Mouse (Mus musculus) lung, embryonic 14.5 days (tissue): ENCODE data around the gene Nek9. TPM values are rescaled to one million over a fixed set of nuclear protein-coding genes. Genes with fewer than 3 reads are reported as not detected.

Experiments
- ATAC-seq: fragments of 200-750 bp; cut with Nextera tagmentation; 2 replicates; pipeline ENCODE4 v1.8.0; 2017; ENCODE audit warnings: mild to moderate bottlenecking, moderate TSS enrichment, moderate library complexity; ENCODE audit not compliant: insufficient read depth
- DNase-seq: peaks from one replicate; pipeline ENCODE4 v3.0.0-alpha.2; 2015
- H3K27ac ChIP-seq: fragments of 300-500 bp; sonication (generic); 2 replicates; pipeline ENCODE4 v1.5.1; 2014; ENCODE audit warnings: low read depth, mild to moderate bottlenecking, moderate library complexity
- H3K27me3 ChIP-seq: fragments of 300-500 bp; sonication (generic); 2 replicates; pipeline ENCODE4 v1.6.1; 2014; ENCODE audit warnings: low read length, control low read depth; ENCODE audit not compliant: insufficient read depth
- H3K36me3 ChIP-seq: fragments of 300-500 bp; sonication (generic); 2 replicates; pipeline ENCODE4 v1.6.1; 2014; ENCODE audit warnings: control low read depth; ENCODE audit not compliant: insufficient read depth
- H3K4me1 ChIP-seq: fragments of 300-500 bp; sonication (generic); 2 replicates; pipeline ENCODE4 v1.6.1; 2014; ENCODE audit warnings: antibody characterized with exemption, control low read depth; ENCODE audit not compliant: insufficient read depth
- H3K4me2 ChIP-seq: fragments of 300-500 bp; sonication (generic); 2 replicates; pipeline ENCODE4 v1.6.1; 2014; ENCODE audit warnings: mild to moderate bottlenecking
- H3K4me3 ChIP-seq: fragments of 300-500 bp; sonication (generic); 2 replicates; pipeline ENCODE4 v1.5.1; 2014; ENCODE audit warnings: low read depth, low read length
- H3K9ac ChIP-seq: fragments of 300-500 bp; sonication (generic); 2 replicates; pipeline ENCODE4 v1.6.1; 2014
- H3K9me3 ChIP-seq: fragments of 300-500 bp; sonication (generic); 2 replicates; pipeline ENCODE4 v1.6.1; 2016; ENCODE audit warnings: low read depth, low read length, control low read depth
- CTCF ChIP-seq: IDR thresholded peaks from 2 replicates; pipeline ENCODE4 v1.5.1; 2016; ENCODE audit warnings: antibody characterized with exemption, low read depth
- WGBS: fragments of 180-500 bp; shearing (Covaris S2); extraction: QIAGEN DNeasy Blood & Tissue Kit; methylation state at CpG from one replicate; pipeline ENCODE4 v1.1.7; 2014; 5-methylcytosine and 5-hydroxymethylcytosine counted together
- polyA plus RNA-seq: library from polyadenylated mRNA; unstranded; fragments of >200 nt; fragmentation: Nextera tagmentation; extraction: Ambion mirVana; gene quantifications from 2 replicates; pipeline ENCODE4 v1.2.1, GENCODE M21; 2014

Nek9 gene
- polyA plus RNA-seq, result 17.2 and 18.2 TPM in 2 replicates

DNA sequence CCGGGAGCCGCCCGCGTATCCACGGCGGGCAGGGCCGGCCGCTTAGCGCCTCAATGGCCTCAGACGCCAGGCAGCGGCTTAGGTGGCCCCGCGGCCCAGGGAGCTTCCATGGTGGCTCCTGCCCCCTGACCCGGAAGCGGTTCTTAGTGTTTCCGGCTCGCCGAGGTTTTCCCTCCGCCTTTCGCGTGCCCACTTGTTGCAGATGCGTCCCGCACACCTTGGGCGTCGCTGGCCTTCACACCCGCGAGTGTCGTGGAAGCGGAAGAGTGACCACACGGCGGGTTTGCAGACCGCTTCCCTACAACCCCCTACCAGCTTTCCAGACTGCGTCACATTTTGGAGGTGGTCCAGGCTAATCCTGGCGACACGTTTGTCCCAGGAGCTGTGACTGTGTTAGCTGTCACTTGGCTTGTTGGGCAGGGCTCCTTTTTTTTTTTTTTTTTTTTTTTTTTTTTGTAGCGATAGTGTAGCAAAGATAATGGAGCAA, at the start of gene Nek9:
Nek9 (minus strand) TSS at position 120 of the 487 bp plus-strand sequence.
- H3K4me2 ChIP-seq, result peak within 1 kb of the TSS; percentile 64
- peaks cover 39% of the 10 kb centered on the region for H3K36me3 ChIP-seq

DNA sequence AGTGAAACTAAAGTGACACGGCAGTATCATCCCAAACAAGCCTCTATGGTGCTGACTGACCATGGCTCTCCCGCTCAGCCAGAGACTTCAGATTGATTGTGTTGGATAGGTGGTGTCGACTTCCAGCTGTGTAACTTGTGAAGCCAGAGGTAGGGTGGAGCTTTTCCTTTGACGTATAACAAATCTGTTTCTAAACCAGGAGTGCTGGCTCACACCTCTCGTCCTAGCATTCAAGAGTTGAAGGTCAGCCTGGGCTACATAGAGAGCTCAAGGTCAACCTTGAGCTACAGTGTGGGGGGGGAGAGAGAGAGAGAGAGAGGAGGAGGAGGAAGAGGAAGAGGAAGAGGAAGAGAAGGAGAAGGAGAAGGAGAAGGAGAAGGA, 46.8 kb upstream of the Nek9 start:
- WGBS, result 37% methylated on average over 5 of the region's 5 CpGs
- DNase-seq (no peak), ATAC-seq (no peak)
- no peak overlapping the region for H3K4me3 ChIP-seq
- H3K27me3 ChIP-seq, result 0 out of 2 replicates have a peak, but pooled peaks cover 2% of the 10 kb centered on the region
- no peak overlapping the region for H3K27ac ChIP-seq
- H3K9ac ChIP-seq, result no peak overlapping the region
- no peak overlapping the region for H3K4me2 ChIP-seq
- no peaks in the 10 kb centered on the region for H3K9me3 ChIP-seq
- no peak for TF ChIP-seq CTCF
- no peaks in the 10 kb centered on the region for H3K36me3 ChIP-seq
- no peaks in the 10 kb centered on the region; the same call in 1 of the 2 replicates for H3K4me1 ChIP-seq

More for the DNA sequence above, at the start of gene Nek9:
- peak; percentile 92 for ATAC-seq
- Histone ChIP-seq H3K27me3 (no peaks in the 10 kb centered on the region), H3K9me3 (no peaks in the 10 kb centered on the region), H3K4me1 (0 out of 2 replicates have a peak, but pooled peaks cover 4% of the 10 kb centered on the region), H3K4me3 (peak within 1 kb of the TSS; percentile 96), H3K9ac (peak within 1 kb of the TSS; percentile 97), H3K27ac (peak within 1 kb of the TSS; percentile 92)
- DNase-seq, result peak; percentile 97
- WGBS, result under 1% methylated on average over 33 of the region's 36 CpGs
- TF ChIP-seq CTCF, result no peak

DNA sequence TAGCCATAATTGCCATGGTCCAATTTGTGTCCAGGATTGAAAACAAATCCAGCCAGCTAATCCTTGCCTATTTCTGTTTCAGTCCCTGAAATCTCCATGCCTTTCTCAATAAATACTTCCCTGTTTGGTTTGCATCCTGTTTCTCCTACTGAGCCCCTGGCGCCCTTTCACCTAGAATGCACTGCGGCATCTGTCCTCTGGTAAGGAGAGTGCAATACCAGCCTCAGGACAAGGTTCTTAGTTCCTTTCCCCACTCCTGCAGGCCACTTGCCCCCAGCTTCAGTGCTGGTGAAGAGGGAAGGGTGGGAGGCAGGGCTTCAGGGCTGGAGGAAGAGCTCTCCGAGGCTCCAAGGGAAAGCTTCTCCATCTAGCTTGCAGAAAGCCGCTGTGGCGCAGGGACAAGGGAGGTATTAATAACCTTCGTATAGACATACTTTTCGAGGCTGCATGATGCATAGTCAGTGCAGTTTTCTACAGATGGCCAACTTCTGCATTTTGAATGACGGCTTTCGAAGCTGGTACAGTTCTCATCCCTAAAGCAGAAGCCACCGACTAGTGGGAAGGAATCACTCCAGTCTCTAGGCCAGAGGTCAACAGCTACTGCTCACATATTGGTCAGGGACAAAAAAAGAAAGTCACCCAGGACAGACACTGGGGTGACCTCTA, 46.3 kb upstream of the Nek9 start:
- WGBS, result 70% methylated on average over 10 of the region's 10 CpGs
- no peaks in the 10 kb centered on the region for H3K9me3 ChIP-seq

DNA sequence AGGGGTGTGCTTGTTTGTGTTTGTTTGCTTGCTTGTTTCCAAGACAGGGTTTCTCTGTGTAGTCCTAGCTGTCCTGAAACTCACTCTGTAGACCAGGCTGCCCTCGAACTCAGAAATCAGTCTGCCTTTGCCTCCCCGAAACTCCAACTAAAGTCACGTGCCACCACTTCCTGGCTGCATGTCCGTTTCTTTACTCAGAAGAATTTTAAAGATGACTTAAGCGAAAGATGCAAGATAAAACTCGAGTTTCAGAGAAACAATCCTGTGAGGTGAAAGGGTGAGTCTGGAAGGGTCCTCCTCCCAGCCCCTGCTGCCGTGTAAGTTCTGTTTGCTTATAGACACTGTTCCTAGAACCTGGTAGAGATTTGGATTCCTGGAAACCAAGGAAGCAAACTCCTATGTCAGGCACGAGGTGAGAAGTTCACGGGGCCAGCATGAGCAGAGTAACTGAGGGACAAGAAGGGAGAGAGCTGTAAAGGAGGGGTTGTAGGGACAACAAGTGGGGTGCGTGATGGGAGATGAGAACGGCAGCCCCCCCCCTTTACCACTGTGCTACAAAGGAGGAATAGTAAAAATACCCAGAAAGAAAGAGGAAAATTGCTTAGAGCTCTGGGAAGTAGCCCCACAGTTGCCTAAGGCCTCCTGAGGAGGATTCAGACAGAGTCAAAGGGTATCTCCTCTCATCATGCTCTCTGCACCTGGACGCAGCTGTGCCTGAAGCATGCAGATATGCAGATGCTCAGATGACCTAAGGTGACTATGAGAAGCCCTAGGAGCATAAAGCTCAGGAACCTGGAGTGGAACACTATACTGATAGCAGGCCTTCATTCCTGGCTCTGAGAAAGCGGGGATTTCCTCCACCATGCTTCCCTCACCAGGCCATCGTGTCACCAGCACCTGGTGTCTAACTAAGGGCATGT, 43.9 kb upstream of the Nek9 start:
- Histone ChIP-seq H3K27ac (no peak overlapping the region), H3K9me3 (no peaks in the 10 kb centered on the region), H3K9ac (no peak overlapping the region), H3K27me3 (0 out of 2 replicates have a peak, but pooled peaks cover 2% of the 10 kb centered on the region), H3K4me3 (no peak overlapping the region), H3K4me1 (no peaks in the 10 kb centered on the region), H3K4me2 (no peak overlapping the region), H3K36me3 (no peaks in the 10 kb centered on the region)
- no peak for TF ChIP-seq CTCF
- DNase-seq (no peak), ATAC-seq (no peak)
- WGBS, result 45% methylated on average over 14 of the region's 14 CpGs

More for the DNA sequence above, 46.3 kb upstream of the Nek9 start:
- no peak overlapping the region for H3K27ac ChIP-seq
- no peaks in the 10 kb centered on the region for H3K36me3 ChIP-seq
- H3K4me1 ChIP-seq, result no peaks in the 10 kb centered on the region; the same call in 1 of the 2 replicates
- H3K9ac ChIP-seq, result no peak overlapping the region
- no peak overlapping the region for H3K4me2 ChIP-seq
- no peak for ATAC-seq
- no peak for DNase-seq
- no peak overlapping the region for H3K4me3 ChIP-seq
- TF ChIP-seq CTCF, result no peak
- 0 out of 2 replicates have a peak, but pooled peaks cover 2% of the 10 kb centered on the region for H3K27me3 ChIP-seq

DNA sequence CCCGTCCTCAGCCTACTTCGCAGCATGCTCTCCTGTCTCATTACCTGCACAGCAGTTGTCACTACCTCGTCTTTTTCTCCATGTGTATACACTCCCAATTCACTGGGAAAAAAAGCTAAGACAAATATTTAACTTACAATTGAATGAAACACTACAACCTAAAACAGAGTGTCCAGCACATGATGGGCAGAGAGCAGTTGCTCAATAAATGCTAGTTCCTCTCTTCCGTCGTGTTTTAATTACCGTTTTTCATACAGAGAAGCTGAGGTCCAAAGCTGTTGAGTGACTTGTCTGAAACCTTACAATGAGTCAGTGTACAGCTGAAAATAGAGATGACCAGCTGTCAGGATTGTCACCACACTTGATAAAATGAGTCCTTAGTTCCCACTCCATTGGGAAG, 42.4 kb upstream of the Nek9 start:
- no peaks in the 10 kb centered on the region for H3K27me3 ChIP-seq
- no peak for DNase-seq
- no peak for ATAC-seq
- no peaks in the 10 kb centered on the region for H3K4me1 ChIP-seq
- no peak overlapping the region for H3K4me2 ChIP-seq
- no peak for TF ChIP-seq CTCF
- no peak overlapping the region for H3K4me3 ChIP-seq
- H3K36me3 ChIP-seq, result no peaks in the 10 kb centered on the region
- H3K27ac ChIP-seq, result no peak overlapping the region
- 76% methylated on average over 6 of the region's 6 CpGs for WGBS
- no peaks in the 10 kb centered on the region for H3K9me3 ChIP-seq
- H3K9ac ChIP-seq, result no peak overlapping the region

DNA sequence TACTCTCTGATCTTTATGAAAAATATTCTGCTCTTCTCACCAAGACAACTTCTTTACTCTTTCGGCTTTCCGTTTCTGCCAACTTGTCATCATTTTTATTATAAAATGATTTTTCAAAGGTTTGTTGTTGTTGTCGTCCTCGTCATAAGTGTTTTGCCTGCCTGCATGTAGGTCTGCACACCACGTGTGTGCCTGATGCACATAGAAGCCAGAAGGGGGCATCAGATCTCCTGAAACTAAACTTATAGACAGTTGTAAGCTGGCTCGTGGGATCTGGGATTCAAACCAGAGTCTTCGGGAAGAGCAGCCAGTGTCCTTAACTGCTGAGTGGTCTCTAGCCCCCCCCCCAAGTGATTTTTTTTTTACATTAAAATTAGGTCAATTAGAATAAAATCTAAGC, 41.8 kb upstream of the Nek9 start:
- DNase-seq (no peak), ATAC-seq (no peak)
- Histone ChIP-seq H3K36me3 (no peaks in the 10 kb centered on the region), H3K9me3 (no peaks in the 10 kb centered on the region), H3K4me2 (no peak overlapping the region), H3K4me1 (no peaks in the 10 kb centered on the region), H3K9ac (no peak overlapping the region), H3K4me3 (no peak overlapping the region), H3K27me3 (no peaks in the 10 kb centered on the region), H3K27ac (no peak overlapping the region)
- 75% methylated on average over 7 of the region's 7 CpGs for WGBS
- peak; percentile 46 for TF ChIP-seq CTCF

DNA sequence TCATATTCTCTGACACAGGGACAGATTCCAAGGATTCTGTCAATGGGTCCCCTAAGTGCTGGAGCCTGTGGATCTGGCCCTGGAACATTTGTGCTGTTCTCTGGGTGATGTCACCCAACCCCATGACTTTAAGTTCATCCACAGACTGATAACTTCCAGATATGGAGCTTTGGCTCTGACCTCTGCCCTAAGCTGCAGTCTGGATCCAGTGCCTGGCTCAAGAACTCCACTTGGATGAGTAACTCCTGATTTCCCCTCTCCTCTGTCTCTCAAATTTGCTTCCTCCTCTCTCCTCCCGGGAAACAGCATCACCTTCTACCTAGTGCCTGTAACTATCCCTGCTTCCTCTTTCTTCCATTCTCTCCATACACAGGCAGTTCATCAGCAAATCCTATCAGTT, 41.1 kb upstream of the Nek9 start:
- Histone ChIP-seq H3K9me3 (no peaks in the 10 kb centered on the region), H3K4me1 (no peaks in the 10 kb centered on the region), H3K4me2 (no peak overlapping the region), H3K27me3 (no peaks in the 10 kb centered on the region), H3K36me3 (no peaks in the 10 kb centered on the region), H3K4me3 (no peak overlapping the region), H3K27ac (no peak overlapping the region), H3K9ac (no peak overlapping the region)
- no peak for TF ChIP-seq CTCF
- WGBS, result 29% methylated on average over 1 of the region's 1 CpGs
- peak; percentile 38; the same call in 1 of the 2 replicates for ATAC-seq
- DNase-seq, result no peak
